8 mouse cellular contexts compared by ENCODE assay signal in the genomic region with DNA sequence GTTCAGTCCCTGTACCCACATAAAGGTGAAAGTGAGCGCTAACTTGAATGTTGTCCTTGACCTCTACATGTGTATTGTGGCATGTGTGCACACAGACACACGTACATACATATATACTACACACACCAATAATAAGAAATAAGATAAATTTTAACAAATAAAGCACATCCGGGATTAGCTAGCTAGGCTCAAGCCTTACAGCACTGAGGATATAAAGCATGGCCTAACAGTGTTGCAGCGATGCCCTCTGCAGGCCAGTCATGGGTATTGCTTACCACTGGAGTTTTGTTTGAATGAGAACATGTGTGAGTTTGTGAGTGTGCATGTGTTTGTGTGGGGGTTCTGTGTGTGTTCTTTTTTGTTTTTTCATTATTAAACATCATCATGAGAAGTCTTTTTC. TPM values are rescaled to one million over a fixed set of nuclear protein-coding genes. Genes with fewer than 3 reads are reported as not detected.
DNase-seq lines count a peak whose midpoint lies in the region; ATAC-seq lines count a peak whose summit lies in the region.

No protein-coding gene starts in this region.

- no peak; the same call in 1 of the 2 replicates for ATAC-seq in midbrain, embryonic 14.5 days (ENCODE audit: low FRiP score, low TSS enrichment)

- peaks cover 66% of the 10 kb centered on the region for H3K36me3 ChIP-seq in midbrain, embryonic 14.5 days (ENCODE audit: control insufficient read depth, insufficient read depth, low read length)
- H3K36me3 ChIP-seq in midbrain, embryonic 10.5 days: peaks cover 52% of the 10 kb centered on the region
- peaks cover 64% of the 10 kb centered on the region for H3K36me3 ChIP-seq in embryonic facial prominence, embryonic 10.5 days (replicated peaks)

- no peak overlapping the region for H3K4me2 ChIP-seq in midbrain, embryonic 14.5 days (ENCODE audit: low read length)

- DNase-seq in cerebellum, postnatal 10 days: peak; percentile 25 to 44
- DNase-seq in cerebellum, adult 9-11 months: no peak
- DNase-seq in midbrain, embryonic 14.5 days: peak; percentile 70
- DNase-seq in midbrain, embryonic 10.5 days (ENCODE audit: low spot score): no peak
- peak; percentile 23 for DNase-seq in embryonic facial prominence, embryonic 10.5 days (ENCODE audit: low spot score)
- peak; percentile 39 to 43 for DNase-seq in left cerebral cortex, adult 18-20 months (ENCODE audit: low spot score in 2 of 2)
- peak; percentile 55 for DNase-seq in retina, embryonic 14.5 days (ENCODE audit: low spot score)
- no peak for DNase-seq in gastrocnemius, postnatal 14 days

- 70% methylated on average over 4 of the region's 4 CpGs for WGBS in midbrain, embryonic 14.5 days
- 73% methylated on average over 4 of the region's 4 CpGs for WGBS in midbrain, embryonic 10.5 days
- WGBS in embryonic facial prominence, embryonic 10.5 days: 74% methylated on average over 4 of the region's 4 CpGs

- no peaks in the 10 kb centered on the region for H3K27me3 ChIP-seq in midbrain, embryonic 14.5 days (ENCODE audit: control insufficient read depth, insufficient read depth, low read length)
- no peaks in the 10 kb centered on the region for H3K27me3 ChIP-seq in midbrain, embryonic 10.5 days (ENCODE audit: low read depth, poor library complexity, severe bottlenecking)
- no peaks in the 10 kb centered on the region for H3K27me3 ChIP-seq in embryonic facial prominence, embryonic 10.5 days (replicated peaks; ENCODE audit: low read depth, poor library complexity, severe bottlenecking)

- H3K4me3 ChIP-seq in midbrain, embryonic 14.5 days (replicated peaks; ENCODE audit: low read depth, low read length): no peak overlapping the region
- no peak overlapping the region for H3K4me3 ChIP-seq in midbrain, embryonic 10.5 days
- H3K4me3 ChIP-seq in embryonic facial prominence, embryonic 10.5 days: no peak overlapping the region

- H3K9ac ChIP-seq in midbrain, embryonic 14.5 days (replicated peaks; ENCODE audit: low read length): no peak overlapping the region

- H3K27ac ChIP-seq in midbrain, embryonic 14.5 days (replicated peaks; ENCODE audit: low read depth, low read length): no peak overlapping the region
- H3K27ac ChIP-seq in midbrain, embryonic 10.5 days (replicated peaks): no peak overlapping the region
- no peak overlapping the region for H3K27ac ChIP-seq in embryonic facial prominence, embryonic 10.5 days (replicated peaks)

- H3K9me3 ChIP-seq in midbrain, embryonic 14.5 days (ENCODE audit: control insufficient read depth, low read length): no peaks in the 10 kb centered on the region
- no peaks in the 10 kb centered on the region for H3K9me3 ChIP-seq in midbrain, embryonic 10.5 days (replicated peaks)
- H3K9me3 ChIP-seq in embryonic facial prominence, embryonic 10.5 days: no peaks in the 10 kb centered on the region

- no peaks in the 10 kb centered on the region for H3K4me1 ChIP-seq in midbrain, embryonic 14.5 days (ENCODE audit: control insufficient read depth, insufficient read depth, low read length)
- H3K4me1 ChIP-seq in midbrain, embryonic 10.5 days: no peaks in the 10 kb centered on the region
- no peaks in the 10 kb centered on the region for H3K4me1 ChIP-seq in embryonic facial prominence, embryonic 10.5 days

- intact Hi-C loops in gastrocnemius, postnatal 14 days (cut with DNase I; ENCODE audit: low total_unique reads): no loop called here

RNA-seq across cellular contexts. Expression of a gene that starts 47.2 kb away (rescaled TPM):
- 102 and 133 TPM in 2 replicates for polyA plus RNA-seq in midbrain, embryonic 14.5 days (2014; fragmentation: Nextera tagmentation; extraction: Ambion mirVana)
- polyA plus RNA-seq in midbrain, embryonic 10.5 days (2016; fragmentation: Nextera tagmentation; extraction: Ambion mirVana): 62.2 and 71.7 TPM in 2 replicates
- polyA plus RNA-seq in embryonic facial prominence, embryonic 10.5 days (2016; fragmentation: Nextera tagmentation; extraction: Ambion mirVana): 59.8 and 60.5 TPM in 2 replicates
- 100 to 1,000 TPM; 102 to 108 TPM for total RNA-seq in left cerebral cortex, adult 18-20 months (2021)
- total RNA-seq in gastrocnemius, postnatal 14 days (2021): 10 to 100 TPM; 42.9 to 43.4 TPM

RNA-seq across cellular contexts. Expression of a gene that starts 48.6 kb away (rescaled TPM):
- 11.8 and 12.7 TPM in 2 replicates for polyA plus RNA-seq in midbrain, embryonic 14.5 days (2014; fragmentation: Nextera tagmentation; extraction: Ambion mirVana)
- 35.8 and 36.8 TPM in 2 replicates for polyA plus RNA-seq in midbrain, embryonic 10.5 days (2016; fragmentation: Nextera tagmentation; extraction: Ambion mirVana)
- 41.8 and 43.7 TPM in 2 replicates for polyA plus RNA-seq in embryonic facial prominence, embryonic 10.5 days (2016; fragmentation: Nextera tagmentation; extraction: Ambion mirVana)
- total RNA-seq in left cerebral cortex, adult 18-20 months (2021): 1 to 10 TPM; 6.6 to 7.6 TPM
- 1 to 10 TPM; 4.6 to 5.1 TPM for total RNA-seq in gastrocnemius, postnatal 14 days (2021)

Comparison
In these comparisons a context has a peak if more than half of its experiments do, and no peak if none do; other contexts are left out.
1. DNase-seq: peak in cerebellum, postnatal 10 days (2 of 2), midbrain, embryonic 14.5 days (single experiment), embryonic facial prominence, embryonic 10.5 days (single experiment), left cerebral cortex, adult 18-20 months (2 of 2) and retina, embryonic 14.5 days (single experiment); none in cerebellum, adult 9-11 months (single experiment), midbrain, embryonic 10.5 days (single experiment) and gastrocnemius, postnatal 14 days (single experiment).